Mouse (Mus musculus) limb, embryonic 14.5 days (tissue): ENCODE measurements around the gene Tbc1d1. TPM values are rescaled to one million over a fixed set of nuclear protein-coding genes. Genes with fewer than 3 reads are reported as not detected.

ENCODE experiments used
- ATAC-seq: fragments of 200-750 bp; cut with Nextera tagmentation; 2 replicates; pipeline ENCODE4 v1.8.0; 2017; ENCODE audit warnings: low read depth, moderate number of reproducible peaks, moderate TSS enrichment; ENCODE audit not compliant: low FRiP score
- DNase-seq: peaks from one replicate; pipeline ENCODE4 v3.0.0-alpha.2; 2015; ENCODE audit warnings: low spot score
- H3K27ac ChIP-seq: fragments of 300-500 bp; sonication (generic); replicated peaks from 2 replicates; pipeline ENCODE4 v1.5.1; 2014; ENCODE audit warnings: low read depth, mild to moderate bottlenecking, low read length, moderate library complexity, mixed read lengths
- H3K27me3 ChIP-seq: fragments of 300-500 bp; sonication (generic); 2 replicates; pipeline ENCODE4 v1.6.1; 2014; ENCODE audit warnings: low read length, mixed read lengths; ENCODE audit not compliant: control insufficient read depth, insufficient read depth
- H3K36me3 ChIP-seq: fragments of 300-500 bp; sonication (generic); 2 replicates; pipeline ENCODE4 v1.6.1; 2014; ENCODE audit warnings: mild to moderate bottlenecking, low read length, moderate library complexity, mixed read lengths; ENCODE audit not compliant: control insufficient read depth, insufficient read depth
- H3K4me1 ChIP-seq: fragments of 300-500 bp; sonication (generic); 2 replicates; pipeline ENCODE4 v1.6.1; 2014; ENCODE audit warnings: antibody characterized with exemption, low read length, mixed read lengths; ENCODE audit not compliant: control insufficient read depth, insufficient read depth
- H3K4me2 ChIP-seq: fragments of 300-500 bp; sonication (generic); replicated peaks from 2 replicates; pipeline ENCODE4 v1.6.1; 2014; ENCODE audit warnings: low read depth, mild to moderate bottlenecking, low read length, moderate library complexity; ENCODE audit not compliant: severe bottlenecking
- H3K4me3 ChIP-seq: fragments of 300-500 bp; sonication (generic); replicated peaks from 2 replicates; pipeline ENCODE4 v1.5.1; 2014; ENCODE audit warnings: low read length
- H3K9ac ChIP-seq: fragments of 300-500 bp; sonication (generic); 2 replicates; pipeline ENCODE4 v1.6.1; 2014; ENCODE audit warnings: mild to moderate bottlenecking, low read depth, low read length, moderate library complexity; ENCODE audit not compliant: severe bottlenecking
- H3K9me3 ChIP-seq: fragments of 300-500 bp; sonication (generic); 2 replicates; pipeline ENCODE4 v1.6.1; 2016; ENCODE audit warnings: low read length; ENCODE audit not compliant: control insufficient read depth
- POLR2A ChIP-seq: fragments of 200-500 bp; IDR thresholded peaks from 2 replicates; pipeline ENCODE4 v1.8.0; 2012; ENCODE audit warnings: inconsistent platforms, mild to moderate bottlenecking, moderate library complexity, borderline replicate concordance; ENCODE audit not compliant: insufficient read depth, insufficient read length; ENCODE audit errors: extremely low read depth
- WGBS: fragments of 180-500 bp; shearing (Covaris S2); extraction: QIAGEN DNeasy Blood & Tissue Kit; methylation state at CpG from one replicate; pipeline ENCODE4 v1.1.7; 2014; 5-methylcytosine and 5-hydroxymethylcytosine counted together
- polyA plus RNA-seq, 2 experiments: library from polyadenylated mRNA; depleted of rRNA in 1 of 2; stranded (reverse) in 1 of 2; unstranded in 1 of 2; fragments of >200 nt; fragmentation: Nextera tagmentation in 1 of 2; extraction: Ambion mirVana in 1 of 2; gene quantifications; 2 replicates each; pipeline versions ENCODE4 v1.2.1 to v1.2.3; 2012 to 2014

Tbc1d1 gene
- polyA plus RNA-seq, 2 experiments: 23.1 to 25.5 TPM

DNA sequence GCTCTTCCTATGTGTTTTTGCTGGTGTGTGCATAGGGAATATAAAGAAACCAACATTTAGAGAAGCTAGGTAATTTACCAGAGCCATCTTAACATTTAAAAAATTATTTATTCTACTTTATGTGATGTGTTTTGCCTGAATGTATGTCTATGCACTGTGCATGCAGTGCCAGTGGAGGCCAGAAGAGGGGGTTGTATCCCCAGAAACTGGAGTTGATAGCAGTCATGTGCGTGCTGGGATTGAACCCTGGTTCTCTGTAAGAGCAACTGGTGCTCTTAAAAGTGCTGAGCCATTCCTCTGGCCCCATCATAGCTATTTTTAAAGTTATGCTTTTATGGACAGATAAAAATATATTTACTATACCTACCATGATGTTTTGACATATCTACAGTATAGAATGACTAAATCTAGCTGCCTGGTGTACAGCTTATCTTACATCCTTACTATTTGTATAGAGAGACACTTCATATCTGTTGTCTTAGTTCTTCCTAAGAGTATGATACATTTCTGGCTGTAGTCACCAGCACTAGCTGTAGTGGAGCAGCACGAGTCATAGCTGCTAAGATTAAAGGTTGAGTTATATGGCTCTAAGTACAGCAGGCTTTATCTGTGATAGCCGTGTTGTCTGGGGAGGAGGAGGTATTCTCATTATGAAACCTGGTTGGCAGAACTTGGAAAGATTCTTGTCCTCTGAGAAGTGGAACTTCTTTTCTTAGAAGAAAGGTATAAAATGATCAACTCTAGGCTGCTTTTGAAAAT, 83.0 kb downstream of the Tbc1d1 start:
- no peak for TF ChIP-seq POLR2A
- DNase-seq (no peak), ATAC-seq (no peak)
- H3K9me3 ChIP-seq: no peaks in the 10 kb centered on the region
- H3K27me3 ChIP-seq: no peaks in the 10 kb centered on the region
- no peak overlapping the region for H3K27ac ChIP-seq
- H3K4me1 ChIP-seq: peaks cover 17% of the 10 kb centered on the region; the same call in 1 of the 2 replicates
- no peaks in the 10 kb centered on the region for H3K36me3 ChIP-seq
- no peak overlapping the region for H3K4me2 ChIP-seq
- WGBS: 83% methylated on average over 3 of the region's 3 CpGs
- no peak overlapping the region for H3K4me3 ChIP-seq
- H3K9ac ChIP-seq: no peak overlapping the region

DNA sequence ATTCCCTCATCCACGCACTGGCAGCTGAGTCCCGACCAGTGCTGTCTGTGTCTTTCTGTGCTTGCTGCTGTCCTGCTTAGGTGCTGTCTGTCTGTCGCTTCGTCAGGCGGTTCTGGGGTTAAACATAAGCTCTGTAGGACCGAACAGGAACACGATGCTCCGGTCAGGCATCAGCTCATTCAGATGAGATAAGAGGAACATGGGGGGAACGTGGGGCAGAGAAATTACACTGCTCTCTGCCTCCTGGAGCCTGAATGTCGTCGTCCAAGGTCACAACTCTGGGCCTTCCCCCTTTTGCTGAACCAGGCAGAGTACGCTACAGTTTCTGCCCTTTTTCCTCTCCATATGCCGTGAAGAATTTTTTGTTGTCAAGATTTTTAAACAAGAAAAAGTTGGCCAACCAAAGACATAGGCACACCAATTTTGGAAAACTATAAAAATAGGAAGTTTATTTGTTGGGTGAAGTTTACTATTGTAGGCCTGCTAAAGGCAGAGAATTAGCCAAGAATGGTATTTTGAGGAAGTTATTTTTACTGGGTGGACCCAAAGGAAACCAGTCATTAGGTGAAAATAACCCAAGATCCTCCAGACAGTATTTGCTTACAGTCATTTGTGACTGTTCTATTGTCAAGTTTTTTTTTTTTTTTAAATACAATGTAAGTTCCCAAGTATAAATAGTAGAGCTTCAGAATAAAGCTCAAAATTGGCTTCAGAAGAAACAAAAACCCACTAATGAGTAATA, 85.0 kb downstream of the Tbc1d1 start:
- H3K4me3 ChIP-seq: no peak overlapping the region
- H3K9ac ChIP-seq: no peak overlapping the region
- WGBS: 79% methylated on average over 13 of the region's 13 CpGs
- H3K27me3 ChIP-seq: no peaks in the 10 kb centered on the region
- H3K36me3 ChIP-seq: no peaks in the 10 kb centered on the region
- no peak for ATAC-seq
- 0 out of 2 replicates have a peak, but pooled peaks cover 7% of the 10 kb centered on the region for H3K4me1 ChIP-seq
- no peak for DNase-seq
- TF ChIP-seq POLR2A: no peak
- no peaks in the 10 kb centered on the region for H3K9me3 ChIP-seq
- no peak overlapping the region for H3K4me2 ChIP-seq
- no peak overlapping the region for H3K27ac ChIP-seq

DNA sequence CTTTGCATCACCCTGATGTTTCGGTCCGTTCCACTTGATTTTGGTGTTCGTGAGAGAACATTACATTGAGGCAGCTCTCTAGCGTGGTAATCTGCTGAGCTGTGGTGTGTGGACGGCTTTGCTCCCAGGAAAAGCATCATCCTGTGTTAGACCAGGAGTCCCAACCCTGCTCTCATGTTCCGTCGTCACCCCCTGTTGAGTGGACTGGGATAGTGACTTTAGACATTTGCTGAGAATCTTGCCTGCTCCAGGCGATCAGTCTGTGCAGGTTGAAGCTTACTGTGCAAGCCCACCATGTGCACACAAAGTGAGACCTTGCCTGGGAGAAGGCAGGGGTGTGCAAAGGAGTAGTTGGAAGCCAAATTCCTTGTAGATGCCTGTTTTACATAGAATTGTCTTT, 85.8 kb downstream of the Tbc1d1 start:
- Histone ChIP-seq H3K27ac (no peak overlapping the region), H3K4me1 (0 out of 2 replicates have a peak, but pooled peaks cover 7% of the 10 kb centered on the region), H3K36me3 (no peaks in the 10 kb centered on the region), H3K27me3 (no peaks in the 10 kb centered on the region), H3K4me2 (no peak overlapping the region), H3K4me3 (no peak overlapping the region), H3K9ac (no peak overlapping the region), H3K9me3 (no peaks in the 10 kb centered on the region)
- DNase-seq (no peak), ATAC-seq (no peak)
- no peak for TF ChIP-seq POLR2A
- WGBS: 85% methylated on average over 8 of the region's 8 CpGs

DNA sequence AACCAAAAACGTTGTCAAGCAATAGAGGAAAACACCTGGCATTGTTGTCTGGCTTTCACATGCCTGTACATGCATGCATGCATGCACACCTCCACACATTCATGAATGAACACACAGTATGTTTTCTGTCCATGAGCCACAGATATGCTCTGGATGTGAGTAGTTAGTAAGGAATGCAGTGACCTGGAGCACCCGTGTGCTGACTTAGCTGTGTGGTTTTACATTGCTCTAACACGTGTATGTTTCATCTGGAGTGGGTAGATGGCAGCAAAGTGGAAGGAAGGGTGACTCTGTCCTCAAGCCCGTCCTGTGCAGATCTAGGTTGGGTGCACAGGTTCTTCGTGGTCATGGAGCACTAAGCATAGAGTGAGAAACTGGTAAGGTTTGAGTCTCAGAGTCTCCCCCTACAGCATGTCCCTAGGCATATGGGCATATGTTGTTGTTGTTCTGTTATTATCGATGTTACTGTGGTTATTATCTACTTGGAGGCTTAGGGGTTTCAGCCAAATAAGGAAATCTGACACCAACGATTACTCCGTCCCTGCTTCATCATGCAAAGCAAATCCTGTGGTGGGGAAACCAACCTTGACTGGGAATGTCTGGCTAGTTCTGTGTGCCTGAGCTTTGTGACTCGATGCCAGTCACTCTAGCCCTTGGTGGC, 86.8 kb downstream of the Tbc1d1 start:
- WGBS: 64% methylated on average over 9 of the region's 9 CpGs
- DNase-seq (no peak), ATAC-seq (no peak)
- Histone ChIP-seq H3K4me2 (no peak overlapping the region), H3K9me3 (no peaks in the 10 kb centered on the region), H3K27me3 (no peaks in the 10 kb centered on the region), H3K27ac (no peak overlapping the region), H3K9ac (no peak overlapping the region), H3K4me3 (no peak overlapping the region), H3K36me3 (no peaks in the 10 kb centered on the region), H3K4me1 (0 out of 2 replicates have a peak, but pooled peaks cover 7% of the 10 kb centered on the region)
- TF ChIP-seq POLR2A: no peak

DNA sequence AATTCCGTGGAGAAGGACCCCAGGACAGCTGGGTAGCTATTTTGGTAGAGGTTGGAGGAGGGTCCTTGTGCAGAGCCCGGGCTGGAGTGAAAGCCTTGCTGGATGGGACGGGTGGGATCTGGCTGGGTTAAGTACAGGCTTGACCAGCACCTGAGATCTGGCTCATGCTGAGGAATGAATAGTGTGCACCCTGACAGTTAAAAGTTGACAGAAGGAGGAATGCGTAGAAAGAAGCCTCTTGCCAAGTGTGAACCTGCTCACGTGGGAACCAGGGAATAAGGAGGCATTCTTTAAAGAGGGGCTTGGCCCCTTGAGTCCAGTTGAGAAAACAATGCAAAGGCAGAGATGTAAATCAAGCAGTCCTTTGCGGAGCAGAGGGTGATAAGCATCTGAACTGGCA, 87.6 kb downstream of the Tbc1d1 start:
- no peak overlapping the region for H3K9ac ChIP-seq
- H3K36me3 ChIP-seq: no peaks in the 10 kb centered on the region
- DNase-seq (no peak), ATAC-seq (no peak)
- no peak overlapping the region for H3K4me3 ChIP-seq
- WGBS: 56% methylated on average over 6 of the region's 6 CpGs
- H3K4me1 ChIP-seq: 0 out of 2 replicates have a peak, but pooled peaks cover 7% of the 10 kb centered on the region
- no peak overlapping the region for H3K4me2 ChIP-seq
- TF ChIP-seq POLR2A: no peak
- H3K9me3 ChIP-seq: no peaks in the 10 kb centered on the region
- H3K27ac ChIP-seq: no peak overlapping the region
- H3K27me3 ChIP-seq: no peaks in the 10 kb centered on the region
